Mouse (Mus musculus): ENCODE data around the gene Arl9.

GRCm38 (mm10) chr5:76973488-76973887 lies 30.4 kb upstream of the Arl9 start:
- no peak for TF ChIP-seq POLR2A (IDR thresholded peaks at IDR 0.05; ENCODE audit: control insufficient read depth, low read depth, low read length)
- no peak for TF ChIP-seq CTCF (IDR thresholded peaks at IDR 0.05; ENCODE audit: control insufficient read depth, insufficient read depth, insufficient replicate concordance, low read depth, low read length)
